Mouse (Mus musculus): Measurements from ENCODE around the gene Gpr107. TPM values are rescaled to one million over a fixed set of nuclear protein-coding genes. Genes with fewer than 3 reads are reported as not detected.

Gene Gpr107
- polyA plus RNA-seq, 1 experiment: 35.2 TPM

- no peak for TF ChIP-seq CEBPB (IDR thresholded peaks at IDR 0.05; ENCODE audit: insufficient read depth, poor library complexity, severe bottlenecking)
- no peak for TF ChIP-seq TCF12 (IDR thresholded peaks at IDR 0.05; ENCODE audit: insufficient read depth, poor library complexity, severe bottlenecking)
- TF ChIP-seq POLR2A (IDR thresholded peaks at IDR 0.05; ENCODE audit: insufficient read length, low read depth): no peak
- no peak for TF ChIP-seq MAX (IDR thresholded peaks at IDR 0.05; ENCODE audit: low read depth)
- TF ChIP-seq E2F4 (IDR thresholded peaks at IDR 0.05; ENCODE audit: insufficient read depth): no peak
- no peak for TF ChIP-seq POLR2AphosphoS2 (IDR thresholded peaks at IDR 0.05; ENCODE audit: insufficient read length, low read depth)
- TF ChIP-seq SRF (IDR thresholded peaks at IDR 0.05; ENCODE audit: control insufficient read depth, insufficient read length, low read depth): no peak
- TF ChIP-seq USF1 (IDR thresholded peaks at IDR 0.05; ENCODE audit: low read depth): no peak
- TF ChIP-seq TCF3 (IDR thresholded peaks at IDR 0.05; ENCODE audit: insufficient read length, low read depth): no peak
- no peak for TF ChIP-seq MYOD1 (IDR thresholded peaks at IDR 0.05; ENCODE audit: control insufficient read depth in 1 of 3, insufficient read length in 2 of 3, low read depth in 2 of 3)
- no peak overlapping the region for H3K4me3 ChIP-seq
- H3ac ChIP-seq (ENCODE audit: control insufficient read depth, insufficient read length): no peak overlapping the region
- no peaks in the 10 kb centered on the region for H3K36me3 ChIP-seq (ENCODE audit: control insufficient read depth, insufficient read depth)
- no peaks in the 10 kb centered on the region for H3K27me3 ChIP-seq (ENCODE audit: control insufficient read depth, insufficient read depth, insufficient read length)
- H3K79me2 ChIP-seq (ENCODE audit: control insufficient read depth, insufficient read depth): peaks cover 6% of the 10 kb centered on the region
- no peak overlapping the region for H3K4me2 ChIP-seq (ENCODE audit: low read depth)
Measured at GRCm38 (mm10) chr2:31118639-31119380, 33.3 kb upstream of the Gpr107 start.

- Histone ChIP-seq H3K36me3 (ENCODE audit: control insufficient read depth, insufficient read depth) (no peaks in the 10 kb centered on the region), H3K27me3 (ENCODE audit: control insufficient read depth, insufficient read depth, insufficient read length) (no peaks in the 10 kb centered on the region), H3ac (ENCODE audit: control insufficient read depth, insufficient read length) (no peak overlapping the region), H3K4me2 (ENCODE audit: low read depth) (no peak overlapping the region), H3K79me2 (ENCODE audit: control insufficient read depth, insufficient read depth) (peaks cover 6% of the 10 kb centered on the region), H3K4me3 (no peak overlapping the region)
- no peak for TF ChIP-seq MAX (IDR thresholded peaks at IDR 0.05; ENCODE audit: low read depth)
- no peak for TF ChIP-seq E2F4 (IDR thresholded peaks at IDR 0.05; ENCODE audit: insufficient read depth)
- no peak for TF ChIP-seq POLR2AphosphoS2 (IDR thresholded peaks at IDR 0.05; ENCODE audit: insufficient read length, low read depth)
- TF ChIP-seq MYOG (IDR thresholded peaks at IDR 0.05; ENCODE audit: control insufficient read depth in 1 of 3, insufficient read depth in 1 of 3, insufficient read length in 2 of 3, low read depth in 2 of 3): no peak
Measured at GRCm38 (mm10) chr2:31119795-31120194, 32.3 kb upstream of the Gpr107 start.

DNA sequence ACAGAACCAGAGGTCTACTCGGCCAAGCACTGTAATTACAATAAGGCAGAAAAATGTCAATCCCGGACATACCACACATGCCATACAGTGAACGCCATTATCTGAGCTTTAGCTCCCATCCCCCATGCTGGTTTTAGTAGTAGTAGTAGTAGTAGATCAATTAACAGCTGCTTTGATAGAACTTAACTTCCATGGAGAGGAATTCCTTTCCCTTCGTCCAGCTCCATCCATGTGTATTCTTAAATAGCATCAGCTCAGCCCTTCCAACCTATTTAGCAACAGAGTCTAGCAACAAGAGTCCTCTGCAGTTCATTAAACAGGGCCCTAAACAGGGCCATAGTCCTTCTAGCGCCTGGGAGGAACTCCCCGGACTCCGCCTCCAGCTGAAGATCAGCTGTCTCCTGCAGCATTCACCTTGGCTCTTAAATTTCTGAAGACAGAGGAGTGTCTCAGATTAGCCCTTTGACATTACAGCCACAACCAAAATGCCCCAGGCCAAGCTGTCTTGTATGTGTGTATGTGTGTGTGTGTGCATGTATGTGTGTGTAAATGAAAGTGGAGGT is 30.9 kb upstream of the Gpr107 start:
- Histone ChIP-seq H3K36me3 (ENCODE audit: control insufficient read depth, insufficient read depth) (no peaks in the 10 kb centered on the region), H3K27me3 (ENCODE audit: control insufficient read depth, insufficient read depth, insufficient read length) (no peaks in the 10 kb centered on the region), H3K79me2 (ENCODE audit: control insufficient read depth, insufficient read depth) (peaks cover 6% of the 10 kb centered on the region), H3K4me3 (no peak overlapping the region), H3ac (ENCODE audit: control insufficient read depth, insufficient read length) (no peak overlapping the region), H3K4me2 (ENCODE audit: low read depth) (no peak overlapping the region)
- TF ChIP-seq TCF3 (IDR thresholded peaks at IDR 0.05; ENCODE audit: insufficient read length, low read depth) (no peak), POLR2A (IDR thresholded peaks at IDR 0.05; ENCODE audit: insufficient read length, low read depth) (no peak), REST (IDR thresholded peaks at IDR 0.05; ENCODE audit: insufficient read depth, insufficient read length) (no peak), CEBPB (IDR thresholded peaks at IDR 0.05; ENCODE audit: insufficient read depth, poor library complexity, severe bottlenecking) (no peak)

DNA sequence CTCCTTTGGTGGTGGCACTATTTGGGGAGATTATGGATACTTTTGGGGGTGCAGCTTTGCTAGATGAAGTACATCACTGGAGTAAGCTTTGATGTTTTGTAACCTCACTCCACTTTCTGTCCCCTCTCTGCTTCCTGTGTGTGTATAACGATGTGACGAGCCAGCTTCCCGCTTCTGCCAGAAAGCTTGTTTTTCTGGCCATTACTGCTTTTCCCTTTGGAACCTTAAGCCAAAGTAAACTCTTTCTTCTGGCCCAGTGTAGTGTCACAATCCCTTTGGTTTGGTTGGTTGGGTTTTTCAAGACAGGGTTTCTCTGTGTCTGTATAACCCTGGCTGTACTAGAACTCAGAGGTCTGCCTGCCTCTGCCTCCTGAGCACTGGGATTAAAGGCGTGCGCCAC is 29.3 kb upstream of the Gpr107 start:
- H3K36me3 ChIP-seq (ENCODE audit: control insufficient read depth, insufficient read depth): no peaks in the 10 kb centered on the region
- no peak for TF ChIP-seq POLR2A (IDR thresholded peaks at IDR 0.05; ENCODE audit: insufficient read length, low read depth)
- TF ChIP-seq TCF12 (IDR thresholded peaks at IDR 0.05; ENCODE audit: insufficient read depth, poor library complexity, severe bottlenecking): no peak
- TF ChIP-seq E2F4 (IDR thresholded peaks at IDR 0.05; ENCODE audit: insufficient read depth): no peak
- TF ChIP-seq USF1 (IDR thresholded peaks at IDR 0.05; ENCODE audit: low read depth): no peak
- TF ChIP-seq CEBPB (IDR thresholded peaks at IDR 0.05; ENCODE audit: insufficient read depth, poor library complexity, severe bottlenecking): no peak
- no peak for TF ChIP-seq POLR2AphosphoS2 (IDR thresholded peaks at IDR 0.05; ENCODE audit: insufficient read length, low read depth)
- no peak for TF ChIP-seq MYOG (IDR thresholded peaks at IDR 0.05; ENCODE audit: control insufficient read depth in 1 of 3, insufficient read depth in 1 of 3, insufficient read length in 2 of 3, low read depth in 2 of 3)
- no peak for TF ChIP-seq MAX (IDR thresholded peaks at IDR 0.05; ENCODE audit: low read depth)
- TF ChIP-seq SRF (IDR thresholded peaks at IDR 0.05; ENCODE audit: control insufficient read depth, insufficient read length, low read depth): no peak
- no peak for TF ChIP-seq MYOD1 (IDR thresholded peaks at IDR 0.05; ENCODE audit: control insufficient read depth in 1 of 3, insufficient read length in 2 of 3, low read depth in 2 of 3)
- TF ChIP-seq REST (IDR thresholded peaks at IDR 0.05; ENCODE audit: insufficient read depth, insufficient read length): no peak
- TF ChIP-seq TCF3 (IDR thresholded peaks at IDR 0.05; ENCODE audit: insufficient read length, low read depth): no peak

DNA sequence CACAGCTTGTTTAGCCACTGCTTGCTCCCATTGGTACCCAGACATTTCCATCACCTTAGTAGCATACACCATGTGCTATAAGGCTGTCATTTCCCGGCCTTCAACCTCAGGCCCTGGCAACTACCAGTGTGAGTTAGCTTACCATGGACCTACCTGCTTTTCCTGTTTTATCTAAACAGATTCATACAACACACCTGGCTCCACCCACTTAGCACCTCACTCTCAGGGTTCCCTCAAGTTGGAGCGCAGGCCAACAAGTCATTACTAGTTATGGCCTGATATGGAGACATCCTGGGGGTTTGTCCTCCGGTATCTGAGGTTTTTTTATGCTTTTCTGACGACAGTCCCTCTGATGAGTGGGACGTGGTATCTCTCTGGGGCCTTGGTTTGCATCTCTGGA is 28.6 kb upstream of the Gpr107 start:
- H3ac ChIP-seq (ENCODE audit: control insufficient read depth, insufficient read length): no peak overlapping the region
- no peaks in the 10 kb centered on the region for H3K36me3 ChIP-seq (ENCODE audit: control insufficient read depth, insufficient read depth)
- no peak overlapping the region for H3K4me3 ChIP-seq
- no peak overlapping the region for H3K4me2 ChIP-seq (ENCODE audit: low read depth)
- TF ChIP-seq MYOD1 (IDR thresholded peaks at IDR 0.05; ENCODE audit: control insufficient read depth in 1 of 3, insufficient read length in 2 of 3, low read depth in 2 of 3) (no peak), E2F4 (IDR thresholded peaks at IDR 0.05; ENCODE audit: insufficient read depth) (no peak), CEBPB (IDR thresholded peaks at IDR 0.05; ENCODE audit: insufficient read depth, poor library complexity, severe bottlenecking) (no peak), TCF3 (IDR thresholded peaks at IDR 0.05; ENCODE audit: insufficient read length, low read depth) (no peak), MAX (IDR thresholded peaks at IDR 0.05; ENCODE audit: low read depth) (no peak), USF1 (IDR thresholded peaks at IDR 0.05; ENCODE audit: low read depth) (no peak), SRF (IDR thresholded peaks at IDR 0.05; ENCODE audit: control insufficient read depth, insufficient read length, low read depth) (no peak), TCF12 (IDR thresholded peaks at IDR 0.05; ENCODE audit: insufficient read depth, poor library complexity, severe bottlenecking) (no peak), MYOG (IDR thresholded peaks at IDR 0.05; ENCODE audit: control insufficient read depth in 1 of 3, insufficient read depth in 1 of 3, insufficient read length in 2 of 3, low read depth in 2 of 3) (no peak), POLR2AphosphoS2 (IDR thresholded peaks at IDR 0.05; ENCODE audit: insufficient read length, low read depth) (no peak), REST (IDR thresholded peaks at IDR 0.05; ENCODE audit: insufficient read depth, insufficient read length) (no peak), POLR2A (IDR thresholded peaks at IDR 0.05; ENCODE audit: insufficient read length, low read depth) (no peak)
- peaks cover 10% of the 10 kb centered on the region for H3K79me2 ChIP-seq (ENCODE audit: control insufficient read depth, insufficient read depth)
- no peaks in the 10 kb centered on the region for H3K27me3 ChIP-seq (ENCODE audit: control insufficient read depth, insufficient read depth, insufficient read length)

More for the DNA sequence above, 29.3 kb upstream of the Gpr107 start:
- H3ac ChIP-seq (ENCODE audit: control insufficient read depth, insufficient read length): no peak overlapping the region
- H3K79me2 ChIP-seq (ENCODE audit: control insufficient read depth, insufficient read depth): peaks cover 10% of the 10 kb centered on the region
- H3K4me3 ChIP-seq: no peak overlapping the region
- no peak overlapping the region for H3K4me2 ChIP-seq (ENCODE audit: low read depth)
- no peaks in the 10 kb centered on the region for H3K27me3 ChIP-seq (ENCODE audit: control insufficient read depth, insufficient read depth, insufficient read length)

Data from myocyte (in vitro differentiated cells).